Mouse (Mus musculus) neural tube, embryonic 10.5 days (tissue): ENCODE measurements at regions not wholly inside any gene's neighbourhood (a gene's known extent, or its start where the extent isn't known, plus 50 kb on each side); places are given as distances from the start of the nearest gene placed in this dataset.

Experiments used
- DNase-seq: peaks from one replicate; pipeline ENCODE4 v3.0.0-alpha.2; 2017; ENCODE audit warnings: low spot score; ENCODE audit errors: extremely low spot score

- DNase-seq = no peak
Observed at GRCm38 (mm10) chr13:80946034-80946433, 62.9 kb downstream of the Arrdc3 start.

- DNase-seq = no peak
Observed at GRCm38 (mm10) chr13:80947705-80948104, 64.5 kb downstream of the Arrdc3 start.

- DNase-seq = no peak
Observed at GRCm38 (mm10) chr13:80949133-80949697, 66.0 kb downstream of the Arrdc3 start.

DNA sequence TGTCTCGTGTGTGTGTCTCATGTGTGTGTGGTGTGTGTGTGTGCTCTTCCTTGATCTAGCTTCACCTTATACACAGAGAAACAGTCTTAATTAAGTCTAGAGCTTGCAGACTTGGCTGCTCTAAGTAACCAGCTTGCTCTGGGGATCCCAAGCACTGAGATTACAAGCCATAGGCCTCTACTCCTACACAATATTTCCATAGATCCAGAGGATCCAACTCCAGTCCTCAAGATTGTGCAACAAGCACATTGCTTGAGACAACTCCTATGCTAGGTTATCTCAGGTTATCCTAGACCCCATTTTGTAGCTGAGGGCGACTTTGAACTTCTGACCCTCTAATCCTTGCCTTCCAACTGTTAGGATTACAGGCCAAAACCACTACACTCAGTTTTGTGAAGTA lies 67.1 kb downstream of the Arrdc3 start:
- no peak for DNase-seq

DNA sequence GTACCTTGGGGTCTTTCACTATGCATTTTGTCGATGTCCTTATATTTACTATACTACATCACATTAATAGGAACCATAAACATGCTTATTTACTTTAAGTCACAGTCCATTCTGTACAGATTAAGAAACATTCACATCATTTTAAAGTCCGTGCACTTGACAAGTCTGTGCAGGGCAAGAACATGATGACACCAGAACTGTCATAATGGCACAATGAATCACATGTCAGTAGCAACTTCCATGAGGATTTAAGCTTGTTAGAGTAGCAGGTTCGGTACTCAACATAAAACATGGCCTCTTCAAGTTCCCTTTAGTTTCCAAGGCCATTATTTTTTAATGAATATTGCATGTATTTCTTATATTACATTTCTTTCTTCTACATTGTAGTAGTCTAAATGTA lies 67.6 kb downstream of the Arrdc3 start:
- DNase-seq = no peak

- no peak for DNase-seq
Observed at GRCm38 (mm10) chr13:80951327-80951726, 68.1 kb downstream of the Arrdc3 start.

DNA sequence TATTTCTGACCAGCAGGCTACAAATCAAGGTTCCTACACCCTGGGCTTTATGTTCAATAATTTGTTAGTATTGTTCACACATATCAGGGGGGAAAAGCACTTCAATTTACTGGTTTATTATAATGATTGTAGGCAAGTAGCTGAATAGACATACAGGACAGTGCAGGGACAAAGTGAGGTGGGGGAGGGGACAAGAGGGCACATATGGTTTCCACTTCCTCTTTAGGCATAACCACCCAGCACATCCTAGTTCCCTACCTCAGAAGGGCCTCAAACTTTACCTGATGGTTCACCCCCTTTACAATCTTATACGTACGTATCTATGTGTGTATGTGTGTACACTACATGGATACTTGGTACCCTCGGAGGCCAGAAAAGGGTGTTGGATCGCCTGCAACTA lies 69.7 kb downstream of the Arrdc3 start:
- DNase-seq = no peak

DNA sequence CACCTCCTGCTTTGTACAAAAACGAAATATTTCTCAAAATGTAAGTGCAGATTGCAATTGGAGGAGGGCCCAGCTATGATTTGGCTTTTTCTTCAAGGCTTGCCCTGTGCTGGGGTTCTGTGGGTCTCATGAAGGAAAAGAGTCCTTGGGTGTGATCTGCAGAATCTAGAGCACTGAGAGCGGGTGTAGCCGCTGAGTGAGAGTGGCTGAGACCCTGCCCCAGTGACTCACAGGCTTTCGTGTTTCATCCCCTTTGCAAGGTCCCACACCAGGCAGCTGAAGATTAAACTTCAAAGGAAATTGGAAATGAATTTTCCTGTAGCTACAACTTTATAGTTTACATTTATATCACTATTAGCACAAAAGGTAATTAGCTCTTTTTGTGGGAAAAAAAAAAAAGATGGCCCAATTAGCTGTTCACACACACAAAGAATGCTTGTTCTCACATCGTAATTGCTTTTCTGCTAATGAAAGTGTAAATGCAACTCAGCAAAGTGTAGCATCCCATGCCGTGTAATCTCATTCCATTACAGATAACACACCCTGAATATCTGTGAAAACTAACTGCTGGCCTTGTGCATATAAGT lies 71.0 kb downstream of the Arrdc3 start:
- DNase-seq = no peak

GRCm38 (mm10) chr13:80956966-80957365 lies 73.8 kb downstream of the Arrdc3 start:
- no peak for DNase-seq

DNA sequence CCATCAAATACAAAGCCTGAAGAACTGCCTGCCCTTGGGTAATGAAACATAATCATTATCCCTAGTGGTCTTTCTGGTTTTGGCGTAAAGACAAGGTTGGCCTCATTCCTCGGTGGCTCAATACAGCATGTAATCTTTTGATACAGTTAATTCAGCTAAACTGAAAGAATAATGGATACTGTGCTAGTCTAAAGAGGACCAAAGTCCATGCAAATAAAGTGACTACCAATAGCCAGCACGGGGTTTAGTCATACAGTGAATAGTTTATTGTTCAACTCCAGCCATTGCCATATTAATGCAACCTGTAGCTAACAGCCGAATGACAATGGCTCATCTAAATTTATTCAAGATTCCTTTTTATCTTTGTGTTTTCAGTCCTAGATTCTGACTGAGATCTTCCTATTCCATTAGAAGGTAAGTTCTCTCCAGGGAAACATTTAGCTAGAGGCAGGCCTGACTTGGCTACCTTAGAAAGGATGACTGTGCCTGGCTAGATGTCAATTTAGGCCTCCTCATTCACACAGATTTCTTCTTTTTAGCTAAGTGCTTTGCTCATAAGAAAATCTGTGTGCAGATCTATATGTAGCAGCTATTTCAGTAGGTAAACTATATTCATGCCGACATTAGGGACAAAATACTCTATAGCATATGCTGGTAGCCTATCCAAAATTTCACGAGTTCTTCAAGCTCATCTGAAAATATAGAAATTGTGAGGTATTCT lies 74.4 kb downstream of the Arrdc3 start:
- no peak for DNase-seq

DNA sequence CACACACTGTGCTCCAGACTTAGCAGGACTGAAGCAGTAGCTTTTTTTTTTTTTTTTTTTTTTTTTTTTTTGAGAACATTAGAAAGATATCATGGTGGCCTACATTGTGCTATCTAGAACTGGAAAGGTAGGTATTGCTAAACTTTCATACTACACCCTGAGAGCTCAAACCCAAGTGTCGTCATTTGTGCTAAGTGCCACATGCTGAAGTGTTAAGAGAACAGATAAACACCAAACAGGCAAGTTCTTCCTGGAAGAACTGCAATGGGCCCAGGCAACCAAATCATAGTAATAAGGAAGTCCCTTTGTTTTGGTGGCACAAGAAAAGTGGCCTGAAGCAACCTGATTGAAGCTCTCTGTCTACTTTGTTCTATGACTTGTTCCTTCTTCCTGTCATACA lies 76.6 kb downstream of the Arrdc3 start:
- DNase-seq = no peak

- no peak for DNase-seq
Observed at GRCm38 (mm10) chr13:80961985-80962617, 78.9 kb downstream of the Arrdc3 start.

- DNase-seq = peak; percentile 88
Observed at GRCm38 (mm10) chr13:80962789-80963590, 79.8 kb downstream of the Arrdc3 start.

GRCm38 (mm10) chr13:80963591-80963940 lies 80.4 kb downstream of the Arrdc3 start:
- DNase-seq = no peak

DNA sequence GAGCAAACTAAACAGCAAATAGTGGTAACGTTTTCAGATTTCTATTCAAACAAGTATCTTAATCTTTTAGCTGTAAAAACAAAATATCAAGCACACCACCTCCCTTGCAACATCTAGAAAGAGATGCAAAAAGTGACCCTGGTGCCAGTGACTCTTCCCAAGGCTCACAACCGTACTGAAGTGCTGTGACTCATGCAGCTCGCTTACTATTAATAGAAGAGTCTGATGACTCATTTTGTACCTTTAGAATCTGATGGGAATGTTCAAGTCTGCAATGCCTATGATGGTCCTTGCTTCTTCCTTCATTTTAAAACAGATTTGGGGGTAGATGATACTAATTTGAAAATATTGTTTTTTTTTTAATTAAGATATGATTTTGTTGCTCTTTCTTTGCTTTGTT lies 88.5 kb downstream of the Arrdc3 start:
- DNase-seq = no peak

GRCm38 (mm10) chr13:80974424-80974823 lies 91.2 kb downstream of the Arrdc3 start:
- no peak for DNase-seq

DNA sequence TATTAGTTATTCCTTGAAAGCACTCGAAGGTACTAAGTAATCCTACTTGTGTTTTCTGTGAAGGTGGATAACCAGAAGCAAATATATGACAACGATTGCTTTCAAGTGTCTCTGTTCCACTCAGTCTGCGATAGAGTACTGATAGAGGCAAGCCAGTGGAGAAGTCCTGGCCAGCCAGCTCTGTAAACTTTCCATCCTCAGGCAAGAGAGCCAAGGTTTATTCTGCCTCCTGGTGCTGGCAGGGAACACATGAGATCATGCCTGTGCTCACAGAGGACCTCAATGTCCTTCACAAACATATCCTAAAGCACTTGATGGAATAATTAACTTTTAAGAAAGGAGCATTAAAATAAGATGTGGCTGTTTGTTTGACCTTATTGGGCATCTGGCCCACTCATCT lies 94.1 kb downstream of the Arrdc3 start:
- no peak for DNase-seq

DNA sequence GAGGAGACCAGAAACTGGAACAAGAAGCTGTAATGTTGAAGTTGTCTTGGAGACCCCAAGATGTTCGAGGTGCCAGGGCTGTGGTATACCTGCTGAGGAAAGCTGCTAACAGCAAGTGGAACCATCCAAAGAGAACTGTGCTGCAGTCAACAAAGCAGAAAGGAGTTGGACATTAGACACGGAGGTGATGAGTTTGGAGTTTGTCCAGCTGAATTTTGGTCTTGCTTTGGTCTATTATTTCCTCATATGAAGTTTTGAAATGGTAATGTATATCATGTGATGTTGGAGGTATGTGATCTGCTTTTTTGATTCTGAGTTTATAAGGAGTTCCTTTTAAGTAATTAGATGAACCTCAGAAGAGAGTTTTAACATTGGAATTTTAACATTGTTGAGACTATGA lies 98.0 kb downstream of the Arrdc3 start:
- DNase-seq = no peak

DNA sequence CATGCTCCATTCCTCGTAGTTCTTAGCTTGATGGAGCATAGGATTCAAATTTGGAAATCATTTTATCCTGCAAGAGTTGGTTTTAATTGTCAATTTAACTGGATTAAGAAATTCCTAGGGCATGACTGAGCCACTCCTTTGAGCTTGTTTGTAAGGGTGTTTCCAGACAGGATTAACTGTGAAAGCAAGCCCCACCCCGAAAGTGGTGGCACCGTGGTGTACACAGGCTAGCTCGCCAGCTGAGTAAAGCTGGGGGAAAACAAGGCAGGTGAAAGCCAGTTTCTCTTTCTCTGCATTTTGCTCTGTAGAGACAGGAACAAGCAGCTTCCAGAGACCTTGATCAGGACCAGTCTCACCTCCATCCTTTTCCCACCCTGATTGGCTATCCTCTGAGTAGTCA lies 103.5 kb downstream of the Arrdc3 start:
- no peak for DNase-seq

- DNase-seq = no peak
Observed at GRCm38 (mm10) chr13:80989756-80990155, 106.6 kb downstream of the Arrdc3 start.

GRCm38 (mm10) chr13:80992342-80992741 lies 109.2 kb downstream of the Arrdc3 start:
- no peak for DNase-seq
